Mouse (Mus musculus) kidney, adult 2 months (tissue): ENCODE measurements around the gene Hadhb. TPM values are rescaled to one million over a fixed set of nuclear protein-coding genes. Genes with fewer than 3 reads are reported as not detected.
"Not testable (repeated sequence)": the region's sequence is repeated elsewhere in the genome, so short reads cannot be mapped to it uniquely, and the experiment has no call there.

Experiments used
- DNase-seq: peaks from one replicate; pipeline ENCODE4 v3.0.0; 2021
- H3K27ac ChIP-seq: fragments of 200-500 bp; 2 replicates; pipeline ENCODE4 v1.5.1; 2012; ENCODE audit warnings: low read depth, low read length, control low read depth, inconsistent platforms; ENCODE audit not compliant: insufficient read depth
- H3K27me3 ChIP-seq: fragments of 200-500 bp; replicated peaks from 2 replicates; pipeline ENCODE4 v1.6.1; 2012; ENCODE audit warnings: mild to moderate bottlenecking, moderate library complexity, low read length, inconsistent platforms; ENCODE audit not compliant: control insufficient read depth, insufficient read depth
- H3K36me3 ChIP-seq: fragments of 200-500 bp; 2 replicates; pipeline ENCODE4 v1.6.1; 2012; ENCODE audit warnings: mild to moderate bottlenecking, moderate library complexity, low read length, inconsistent platforms; ENCODE audit not compliant: control insufficient read depth, insufficient read depth
- H3K4me1 ChIP-seq: fragments of 200-500 bp; 2 replicates; pipeline ENCODE4 v1.6.1; 2011; ENCODE audit warnings: low read length; ENCODE audit not compliant: control insufficient read depth, insufficient read depth
- H3K4me3 ChIP-seq: fragments of 200-500 bp; 2 replicates; pipeline ENCODE4 v1.5.1; 2011; ENCODE audit warnings: mild to moderate bottlenecking, low read depth, low read length, control low read depth; ENCODE audit not compliant: insufficient read depth
- CTCF ChIP-seq: fragments of 200-500 bp; conservative IDR thresholded peaks from 2 replicates; pipeline ENCODE4 v1.5.1; 2011; ENCODE audit warnings: low read depth, mild to moderate bottlenecking, control low read depth, low read length, moderate library complexity, mixed read lengths; ENCODE audit not compliant: insufficient read depth, insufficient read length
- POLR2A ChIP-seq: fragments of 200-500 bp; IDR thresholded peaks from one replicate; pipeline ENCODE4 v1.6.1; 2011; ENCODE audit warnings: low read depth, low read length, control low read depth
- WGBS: fragments of 180-500 bp; shearing (Covaris S2); methylation state at CpG from one replicate; pipeline ENCODE4 v1.1.7; 2018; 5-methylcytosine and 5-hydroxymethylcytosine counted together
- polyA plus RNA-seq: library from polyadenylated mRNA; depleted of rRNA; stranded (reverse); fragments of >200 nt; gene quantifications from 2 replicates; pipeline ENCODE4 v1.2.3, GENCODE M21; 2012

Hadhb gene
- polyA plus RNA-seq, 1 experiment = 280 TPM

GRCm38 (mm10) chr5:30201521-30201920 lies 46.5 kb downstream of the Hadhb start:
- Histone ChIP-seq H3K4me1 (no peaks in the 10 kb centered on the region), H3K4me3 (no peak overlapping the region), H3K36me3 (no peaks in the 10 kb centered on the region), H3K27me3 (no peaks in the 10 kb centered on the region), H3K27ac (no peak overlapping the region)
- 38% methylated on average over 5 of the region's 5 CpGs for WGBS
- DNase-seq = peak; percentile 33
- TF ChIP-seq CTCF = peak; percentile 84
- no peak for TF ChIP-seq POLR2A

DNA sequence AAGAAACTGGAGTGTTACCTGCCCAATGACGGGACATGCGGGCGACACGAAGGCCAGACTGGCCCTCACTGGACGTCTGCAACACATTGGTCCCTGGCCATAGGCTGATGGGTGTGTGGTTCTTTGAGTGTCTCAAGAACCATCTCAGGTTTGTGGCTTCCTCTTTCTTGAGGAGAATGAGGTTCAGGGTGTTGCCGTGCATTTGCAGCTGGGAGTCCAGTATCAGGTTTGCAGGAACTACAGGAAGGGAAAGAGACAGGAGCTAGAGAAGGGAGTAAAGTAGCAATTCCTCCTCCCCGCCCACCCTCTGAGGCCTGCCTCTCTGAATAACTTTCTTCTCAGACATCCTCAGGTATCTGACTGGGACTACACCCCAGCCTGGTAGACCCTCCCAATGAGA lies 47.2 kb downstream of the Hadhb start:
- Histone ChIP-seq H3K27me3 (no peaks in the 10 kb centered on the region), H3K4me1 (no peaks in the 10 kb centered on the region), H3K36me3 (no peaks in the 10 kb centered on the region), H3K27ac (no peak overlapping the region), H3K4me3 (no peak overlapping the region)
- DNase-seq = no peak
- WGBS = 79% methylated on average over 7 of the region's 7 CpGs
- TF ChIP-seq CTCF = no peak
- TF ChIP-seq POLR2A = no peak

DNA sequence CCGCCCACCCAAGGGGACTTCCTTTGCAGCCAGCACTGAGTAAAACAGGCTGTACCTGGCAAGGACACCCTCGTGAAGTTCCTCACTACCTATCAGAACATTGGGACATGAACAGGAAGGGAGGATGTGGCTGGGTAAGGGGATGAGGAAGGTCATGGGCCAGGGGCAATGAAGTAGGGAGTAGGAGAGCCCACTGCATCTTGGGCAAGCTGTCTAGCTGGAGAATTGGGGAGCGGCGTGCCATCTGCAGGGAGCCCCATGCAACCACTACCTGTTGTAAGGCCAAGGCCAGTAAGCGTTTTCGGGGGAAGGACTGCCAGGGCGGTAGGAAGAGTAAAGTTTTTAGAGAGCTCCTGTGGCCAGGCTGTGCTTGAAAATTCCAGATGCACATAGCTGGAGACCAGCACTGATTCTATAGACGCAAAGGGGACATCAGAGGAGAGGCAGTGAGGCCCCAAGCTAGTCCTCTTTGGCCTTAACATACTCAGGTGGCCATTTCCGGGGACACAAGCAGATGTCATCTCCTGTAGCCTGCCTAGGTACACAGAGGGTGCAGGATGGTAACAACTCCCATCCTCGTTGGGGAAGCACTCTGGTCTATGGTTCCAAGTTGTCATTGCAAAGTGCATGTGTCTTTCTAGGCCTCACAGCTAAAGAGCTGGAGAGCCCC lies 48.3 kb downstream of the Hadhb start:
- no peak for DNase-seq
- no peak overlapping the region for H3K27ac ChIP-seq
- H3K27me3 ChIP-seq = no peaks in the 10 kb centered on the region
- H3K4me1 ChIP-seq = no peaks in the 10 kb centered on the region
- TF ChIP-seq CTCF = no peak
- no peak for TF ChIP-seq POLR2A
- no peak overlapping the region for H3K4me3 ChIP-seq
- H3K36me3 ChIP-seq = no peaks in the 10 kb centered on the region
- WGBS = 80% methylated on average over 10 of the region's 10 CpGs

DNA sequence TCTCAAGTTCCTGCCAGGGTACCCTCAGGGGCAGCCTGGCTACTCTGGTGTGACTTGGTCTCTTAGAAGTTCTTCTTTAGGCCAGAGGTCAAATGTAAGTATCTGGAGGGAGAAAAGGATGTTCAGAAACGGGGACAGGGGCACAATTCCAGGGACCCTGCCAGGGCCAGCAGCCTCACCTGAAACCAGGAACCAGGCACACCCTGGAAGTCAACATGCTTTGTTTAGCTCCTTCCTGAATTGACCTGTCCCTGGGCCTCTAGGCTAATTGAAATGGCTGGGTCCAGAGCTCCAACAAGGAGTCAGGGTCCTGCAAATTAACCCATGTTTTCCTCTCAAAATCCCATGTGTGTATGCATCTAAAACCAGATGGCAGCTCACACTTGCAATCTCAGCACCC lies 49.4 kb downstream of the Hadhb start:
- Histone ChIP-seq H3K4me1 (no peaks in the 10 kb centered on the region), H3K36me3 (no peaks in the 10 kb centered on the region), H3K27me3 (no peaks in the 10 kb centered on the region), H3K27ac (no peak overlapping the region), H3K4me3 (no peak overlapping the region)
- no peak for DNase-seq
- TF ChIP-seq POLR2A (no peak), CTCF (no peak)
- WGBS = 81% methylated on average over 1 of the region's 1 CpGs

GRCm38 (mm10) chr5:30205034-30205433 lies 50.0 kb downstream of the Hadhb start:
- DNase-seq = no peak
- no peaks in the 10 kb centered on the region for H3K36me3 ChIP-seq
- H3K27me3 ChIP-seq = no peaks in the 10 kb centered on the region
- no peaks in the 10 kb centered on the region for H3K4me1 ChIP-seq
- no peak overlapping the region for H3K4me3 ChIP-seq
- TF ChIP-seq CTCF = no peak
- TF ChIP-seq POLR2A = no peak
- no peak overlapping the region for H3K27ac ChIP-seq
- WGBS = 83% methylated on average over 3 of the region's 3 CpGs

GRCm38 (mm10) chr5:30205493-30205892 lies 50.4 kb downstream of the Hadhb start, which contains the start of gene Adgrf3:
Adgrf3 (minus strand) TSS chr5:30205722.
- Histone ChIP-seq H3K4me3 (no peak within 1 kb of the TSS), H3K36me3 (no peaks in the 10 kb centered on the region), H3K27me3 (no peaks in the 10 kb centered on the region), H3K4me1 (no peaks in the 10 kb centered on the region), H3K27ac (no peak within 1 kb of the TSS)
- no peak for TF ChIP-seq CTCF
- no peak for TF ChIP-seq POLR2A
- no peak for DNase-seq
- WGBS = 44% methylated on average over 5 of the region's 5 CpGs

DNA sequence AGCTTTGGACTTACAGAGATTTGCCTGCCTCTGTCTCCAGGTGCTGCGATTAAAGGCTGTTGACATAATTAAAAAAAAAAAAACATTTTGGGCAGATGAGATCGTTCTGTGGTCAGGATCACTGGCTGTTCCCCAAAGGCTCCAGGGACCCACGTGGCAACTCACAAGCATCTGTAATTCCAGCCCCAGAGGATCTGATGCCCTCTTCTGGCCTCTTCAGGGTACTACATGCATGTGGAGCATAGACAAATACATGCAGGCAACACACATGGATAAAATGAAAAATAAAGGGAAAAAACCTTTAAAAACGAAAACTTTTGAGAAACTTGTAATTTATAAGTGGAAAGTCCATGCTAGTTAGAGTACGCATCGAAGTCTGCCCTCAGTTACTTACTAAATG lies 52.2 kb downstream of the Hadhb start:
- DNase-seq = peak; percentile 17
- TF ChIP-seq POLR2A (no peak), CTCF (peak; percentile 56)
- Histone ChIP-seq H3K27ac (no peak overlapping the region), H3K4me3 (no peak overlapping the region), H3K36me3 (no peaks in the 10 kb centered on the region), H3K4me1 (no peaks in the 10 kb centered on the region), H3K27me3 (no peaks in the 10 kb centered on the region)
- WGBS = 64% methylated on average over 6 of the region's 6 CpGs

DNA sequence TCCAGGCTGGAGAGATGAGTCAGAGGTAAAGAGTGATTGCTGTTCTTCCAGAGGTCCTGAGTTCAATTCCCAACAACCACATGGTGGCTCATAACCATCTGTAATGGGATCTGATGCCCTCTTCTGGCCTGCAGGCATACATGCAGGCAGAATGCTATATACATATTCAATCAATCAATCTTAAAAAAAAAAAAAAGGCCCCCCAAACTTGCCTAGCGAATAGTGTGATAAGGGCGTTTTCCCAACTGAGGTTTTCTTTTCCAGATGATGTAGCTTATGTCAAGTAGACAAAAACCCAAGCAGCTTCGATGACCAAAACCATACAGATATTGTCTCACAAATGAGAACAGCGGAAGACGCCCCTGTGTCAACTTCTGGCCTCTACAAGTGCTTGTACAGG lies 55.7 kb downstream of the Hadhb start:
- not testable (repeated sequence) for H3K4me1 ChIP-seq, H3K27ac ChIP-seq, H3K36me3 ChIP-seq, H3K27me3 ChIP-seq, DNase-seq, H3K4me3 ChIP-seq
- WGBS = 93% methylated on average over 5 of the region's 5 CpGs
